Mouse (Mus musculus): ENCODE data around the gene Ldlrad1. TPM values are rescaled to one million over a fixed set of nuclear protein-coding genes. Genes with fewer than 3 reads are reported as not detected.

Gene Ldlrad1
- total and polyA plus RNA-seq, 3 experiments: 0.75 TPM; not detected in 2

DNA sequence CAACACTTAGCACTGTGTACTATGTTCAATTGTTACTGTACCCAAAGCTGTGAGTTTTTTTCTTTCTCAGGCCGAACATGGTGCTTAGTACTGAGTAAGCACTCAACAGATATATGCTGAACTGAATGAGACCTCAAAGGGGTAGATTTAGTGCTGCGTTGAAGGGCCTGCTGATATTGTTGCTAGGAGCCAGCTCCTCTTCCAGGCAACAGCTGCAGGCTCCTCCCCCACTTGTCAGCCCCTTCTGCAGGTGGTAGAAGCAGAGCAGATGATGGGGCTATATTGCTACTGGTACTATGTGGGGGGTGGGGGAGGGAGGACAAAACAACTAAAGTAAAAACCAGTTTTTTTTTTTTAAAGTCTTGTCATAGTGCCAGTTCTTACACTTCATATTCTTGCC is 40.5 kb downstream of the Ldlrad1 start:
- no peak for TF ChIP-seq GATA1 (IDR thresholded peaks at IDR 0.05; ENCODE audit: borderline replicate concordance, low read length)
- no peak for TF ChIP-seq TAL1 (conservative IDR thresholded peaks at IDR 0.05; ENCODE audit: low read depth, low read length)
- TF ChIP-seq CTCF (IDR thresholded peaks at IDR 0.05; ENCODE audit: low read depth, low read length): no peak
- DNase-seq (ENCODE audit: low spot score): no peak
- H3K4me3 ChIP-seq (ENCODE audit: low read depth, low read length): no peak overlapping the region
- H3K9me3 ChIP-seq (replicated peaks): no peaks in the 10 kb centered on the region
- ATAC-seq (ENCODE audit: extremely low read depth, insufficient number of reproducible peaks, low FRiP score, poor library complexity, severe bottlenecking): no peak
- no peaks in the 10 kb centered on the region for H3K27me3 ChIP-seq (ENCODE audit: insufficient read depth, low read length)
- H3K36me3 ChIP-seq (replicated peaks): peaks cover 28% of the 10 kb centered on the region
- peaks cover 50% of the 10 kb centered on the region for H3K4me1 ChIP-seq (ENCODE audit: insufficient read depth, low read depth, low read length)

DNA sequence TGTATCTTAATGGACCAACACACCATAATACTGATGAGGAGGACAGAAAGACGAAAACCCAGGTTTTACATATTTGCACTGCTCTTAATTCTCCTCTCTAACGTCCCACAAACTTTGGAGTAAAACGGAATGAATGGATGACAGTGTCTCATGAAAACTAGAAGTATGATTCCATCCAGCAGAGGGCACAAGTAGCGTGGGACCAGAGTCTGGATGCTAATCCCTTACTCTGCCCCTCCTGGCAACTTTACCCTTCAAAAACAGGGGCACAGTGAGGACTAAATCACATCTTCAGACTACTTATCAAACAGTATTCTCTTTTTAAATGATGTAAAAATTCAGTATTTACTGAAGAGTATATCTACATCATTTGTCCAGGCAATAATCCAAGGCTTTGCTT is 41.5 kb downstream of the Ldlrad1 start:
- DNase-seq (ENCODE audit: low spot score) (peak; percentile 25), ATAC-seq (ENCODE audit: extremely low read depth, insufficient number of reproducible peaks, low FRiP score, poor library complexity, severe bottlenecking) (no peak)
- H3K9me3 ChIP-seq (replicated peaks): no peaks in the 10 kb centered on the region
- no peak overlapping the region for H3K4me3 ChIP-seq (ENCODE audit: low read depth, low read length)
- H3K36me3 ChIP-seq (replicated peaks): peaks cover 21% of the 10 kb centered on the region
- H3K4me1 ChIP-seq (ENCODE audit: insufficient read depth, low read depth, low read length): peaks cover 55% of the 10 kb centered on the region
- no peaks in the 10 kb centered on the region for H3K27me3 ChIP-seq (ENCODE audit: insufficient read depth, low read length)
- TF ChIP-seq GATA1 (IDR thresholded peaks at IDR 0.05; ENCODE audit: borderline replicate concordance, low read length) (no peak), POLR2AphosphoS5 (IDR thresholded peaks at IDR 0.05; ENCODE audit: insufficient replicate concordance, low read depth, low read length) (no peak)

DNA sequence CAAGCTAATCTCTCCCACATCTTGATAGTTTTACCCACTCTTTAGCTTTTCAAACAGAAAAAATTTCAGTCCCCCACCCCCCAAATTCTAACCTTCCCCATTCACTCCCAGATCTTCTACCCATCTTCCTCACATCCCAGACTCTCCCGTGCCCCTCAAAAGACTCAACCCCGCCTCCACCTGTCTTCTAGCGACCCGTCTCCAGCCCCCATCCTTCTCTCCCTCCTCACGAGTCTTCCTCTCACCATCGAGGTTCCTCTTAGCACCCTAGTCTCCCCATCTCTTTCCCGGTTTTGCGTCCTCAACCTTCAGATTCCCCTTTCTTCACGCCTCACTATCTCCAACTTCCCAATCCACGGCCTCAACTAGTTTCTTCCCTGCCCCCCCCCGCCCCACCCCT is 43.5 kb downstream of the Ldlrad1 start:
- TF ChIP-seq TAL1 (conservative IDR thresholded peaks at IDR 0.05; ENCODE audit: low read depth, low read length) (no peak), GATA1 (IDR thresholded peaks at IDR 0.05; ENCODE audit: borderline replicate concordance, low read length) (no peak), CTCF (IDR thresholded peaks at IDR 0.05; ENCODE audit: low read depth, low read length) (no peak), GATA2 (IDR thresholded peaks at IDR 0.05; ENCODE audit: borderline replicate concordance, low read depth, low read length) (no peak), POLR2AphosphoS5 (IDR thresholded peaks at IDR 0.05; ENCODE audit: insufficient replicate concordance, low read depth, low read length) (no peak)
- DNase-seq (ENCODE audit: low spot score) (no peak), ATAC-seq (ENCODE audit: extremely low read depth, insufficient number of reproducible peaks, low FRiP score, poor library complexity, severe bottlenecking) (no peak)
- Histone ChIP-seq H3K4me3 (ENCODE audit: low read depth, low read length) (peak overlapping the region; percentile 85), H3K9me3 (replicated peaks) (no peaks in the 10 kb centered on the region), H3K4me1 (ENCODE audit: insufficient read depth, low read depth, low read length) (peaks cover 50% of the 10 kb centered on the region), H3K36me3 (replicated peaks) (peaks cover 7% of the 10 kb centered on the region), H3K27me3 (ENCODE audit: insufficient read depth, low read length) (no peaks in the 10 kb centered on the region)

DNA sequence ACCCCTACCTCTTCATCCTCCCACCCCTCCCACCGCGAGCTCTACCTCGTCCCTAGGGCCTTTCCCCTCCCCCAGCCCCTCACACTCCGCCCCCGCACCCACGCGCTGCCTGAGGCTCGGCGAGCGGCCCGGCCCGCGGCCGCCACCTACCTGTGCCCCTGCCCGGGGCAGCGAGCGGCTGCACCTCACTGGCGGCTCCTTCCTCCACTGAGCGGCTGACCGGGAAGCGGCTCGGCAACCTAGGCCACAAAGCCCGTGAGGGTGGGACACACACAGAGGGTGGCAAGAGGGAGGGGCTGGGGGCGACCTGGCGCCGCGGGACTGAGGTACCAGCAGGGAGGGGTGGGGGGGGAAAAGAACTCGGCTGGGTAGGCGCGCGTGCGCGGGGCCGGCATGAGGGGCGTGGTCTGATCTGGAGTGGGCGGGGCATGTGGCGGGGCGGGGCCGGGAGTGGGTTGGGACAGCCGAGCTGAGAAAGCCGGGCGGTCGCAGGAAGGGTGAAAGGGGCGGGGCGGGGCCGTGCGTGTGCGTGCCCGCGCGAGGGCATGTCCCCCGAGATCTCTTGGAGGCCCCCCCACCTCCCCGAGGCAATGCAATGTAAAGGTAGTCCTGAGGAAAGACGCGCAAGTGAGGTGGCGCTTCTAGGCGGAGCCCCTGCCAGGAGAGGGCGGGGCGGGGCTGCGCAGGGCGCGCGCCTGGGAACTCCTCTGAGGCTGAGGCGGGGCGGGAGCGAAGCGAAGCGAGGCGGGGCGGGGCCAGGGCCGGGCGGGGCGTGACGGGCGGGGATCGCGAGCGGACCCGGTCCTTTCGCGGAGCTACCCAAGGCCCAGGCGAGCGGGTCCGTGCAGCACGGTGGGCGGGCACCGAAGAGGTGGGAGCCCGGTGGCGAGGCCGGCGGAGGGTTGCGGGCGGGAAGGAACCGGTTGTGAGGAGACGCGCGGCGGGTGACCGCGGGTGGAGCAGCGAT is 44.4 kb downstream of the Ldlrad1 start, which contains the start of the genes Lrrc42 and Hspb11:
Gene Lrrc42 (minus strand): TSS at position 408 of the 967 bp plus-strand sequence.
Gene Hspb11 (plus strand): TSS at position 469 of the 967 bp plus-strand sequence.
- no peak for TF ChIP-seq GATA1 (IDR thresholded peaks at IDR 0.05; ENCODE audit: borderline replicate concordance, low read length)
- no peak for TF ChIP-seq GATA2 (IDR thresholded peaks at IDR 0.05; ENCODE audit: borderline replicate concordance, low read depth, low read length)
- TF ChIP-seq CTCF (IDR thresholded peaks at IDR 0.05; ENCODE audit: low read depth, low read length): no peak
- no peak for TF ChIP-seq POLR2AphosphoS5 (IDR thresholded peaks at IDR 0.05; ENCODE audit: insufficient replicate concordance, low read depth, low read length)
- no peak for TF ChIP-seq TAL1 (conservative IDR thresholded peaks at IDR 0.05; ENCODE audit: low read depth, low read length)
- no peaks in the 10 kb centered on the region for H3K9me3 ChIP-seq (replicated peaks)
- no peaks in the 10 kb centered on the region for H3K27me3 ChIP-seq (ENCODE audit: insufficient read depth, low read length)
- ATAC-seq (ENCODE audit: extremely low read depth, insufficient number of reproducible peaks, low FRiP score, poor library complexity, severe bottlenecking) (peak; percentile 86), DNase-seq (ENCODE audit: low spot score) (peak; percentile 90)
- H3K4me3 ChIP-seq (ENCODE audit: low read depth, low read length): peak within 1 kb of the TSS; percentile 85
- peaks cover 48% of the 10 kb centered on the region for H3K4me1 ChIP-seq (ENCODE audit: insufficient read depth, low read depth, low read length)
- peaks cover 5% of the 10 kb centered on the region for H3K36me3 ChIP-seq (replicated peaks)

DNA sequence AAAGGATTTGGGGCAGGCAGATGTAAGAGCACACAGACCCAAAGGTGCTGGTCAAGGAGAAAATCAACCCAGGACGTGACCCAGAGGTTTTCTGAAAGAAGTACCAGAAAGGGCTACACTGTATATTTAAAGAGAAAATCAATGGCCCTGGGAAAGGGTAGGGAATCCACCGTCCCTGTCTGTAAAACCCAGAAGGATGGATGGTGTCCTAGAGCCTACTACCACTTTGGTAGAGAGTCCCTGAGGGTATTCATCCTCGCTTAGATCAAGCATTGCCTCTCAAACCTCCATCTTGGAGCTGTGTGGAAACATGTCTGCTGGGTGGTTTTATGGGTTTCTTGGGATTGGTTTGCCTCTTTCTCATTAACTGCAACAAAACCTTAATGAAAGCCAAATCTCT is 45.4 kb downstream of the Ldlrad1 start:
- DNase-seq (ENCODE audit: low spot score) (no peak), ATAC-seq (ENCODE audit: extremely low read depth, insufficient number of reproducible peaks, low FRiP score, poor library complexity, severe bottlenecking) (no peak)
- Histone ChIP-seq H3K4me3 (ENCODE audit: low read depth, low read length) (peak overlapping the region; percentile 85), H3K27me3 (ENCODE audit: insufficient read depth, low read length) (no peaks in the 10 kb centered on the region), H3K36me3 (replicated peaks) (peaks cover 1% of the 10 kb centered on the region), H3K4me1 (ENCODE audit: insufficient read depth, low read depth, low read length) (peaks cover 42% of the 10 kb centered on the region), H3K9me3 (replicated peaks) (no peaks in the 10 kb centered on the region)
- no peak for TF ChIP-seq TAL1 (conservative IDR thresholded peaks at IDR 0.05; ENCODE audit: low read depth, low read length)
- TF ChIP-seq POLR2AphosphoS5 (IDR thresholded peaks at IDR 0.05; ENCODE audit: insufficient replicate concordance, low read depth, low read length): no peak
- no peak for TF ChIP-seq GATA1 (IDR thresholded peaks at IDR 0.05; ENCODE audit: borderline replicate concordance, low read length)
- no peak for TF ChIP-seq CTCF (IDR thresholded peaks at IDR 0.05; ENCODE audit: low read depth, low read length)
- no peak for TF ChIP-seq GATA2 (IDR thresholded peaks at IDR 0.05; ENCODE audit: borderline replicate concordance, low read depth, low read length)

DNA sequence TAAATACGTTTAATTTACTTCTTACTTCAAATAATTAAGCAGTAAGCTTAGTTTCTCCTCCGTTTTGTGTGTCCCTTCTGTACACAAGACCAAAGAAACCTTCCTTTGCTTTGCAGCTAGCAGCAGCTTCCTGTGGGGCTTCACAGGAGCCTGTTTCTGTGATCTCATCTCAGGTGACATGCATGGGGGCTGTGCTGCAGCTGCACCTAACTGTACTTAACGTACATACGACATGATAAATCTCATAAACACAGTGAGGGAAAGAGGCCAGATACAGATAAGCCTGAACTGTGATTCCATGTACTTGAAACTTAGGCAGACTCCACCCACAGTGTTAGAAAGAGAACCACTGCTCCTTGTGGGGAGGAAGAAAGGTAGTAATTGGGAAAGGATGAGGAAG is 51.0 kb downstream of the Ldlrad1 start:
- ATAC-seq (ENCODE audit: extremely low read depth, insufficient number of reproducible peaks, low FRiP score, poor library complexity, severe bottlenecking) (no peak), DNase-seq (ENCODE audit: low spot score) (no peak)
- peaks cover 12% of the 10 kb centered on the region for H3K4me1 ChIP-seq (ENCODE audit: insufficient read depth, low read depth, low read length)
- H3K36me3 ChIP-seq (replicated peaks): peaks cover 6% of the 10 kb centered on the region
- peaks cover 2% of the 10 kb centered on the region for H3K9me3 ChIP-seq (replicated peaks)
- TF ChIP-seq GATA2 (IDR thresholded peaks at IDR 0.05; ENCODE audit: borderline replicate concordance, low read depth, low read length) (no peak), POLR2AphosphoS5 (IDR thresholded peaks at IDR 0.05; ENCODE audit: insufficient replicate concordance, low read depth, low read length) (no peak), TAL1 (conservative IDR thresholded peaks at IDR 0.05; ENCODE audit: low read depth, low read length) (no peak), GATA1 (IDR thresholded peaks at IDR 0.05; ENCODE audit: borderline replicate concordance, low read length) (no peak), CTCF (IDR thresholded peaks at IDR 0.05; ENCODE audit: low read depth, low read length) (no peak)
- H3K4me3 ChIP-seq (ENCODE audit: low read depth, low read length): no peak overlapping the region
- H3K27me3 ChIP-seq (ENCODE audit: insufficient read depth, low read length): no peaks in the 10 kb centered on the region

Other genes starting within 250 kb of the Ldlrad1 start
- gene Mrpl37, start 142.3 kb upstream of the Ldlrad1 start, total RNA-seq (2014; fragmentation: Nextera tagmentation): 95.0 and 125 TPM in 2 replicates
- 50.0 and 50.4 TPM in 2 replicates for gene Mrpl37, start 142.3 kb upstream of the Ldlrad1 start, total RNA-seq (2017)
- 41.0 and 51.9 TPM in 2 replicates for gene Mrpl37, start 142.3 kb upstream of the Ldlrad1 start, polyA plus RNA-seq (2012)
- 4.3 and 5.3 TPM in 2 replicates for gene Cyb5rl, start 142.2 kb upstream of the Ldlrad1 start, total RNA-seq (2014; fragmentation: Nextera tagmentation)
- 4.2 and 5.2 TPM in 2 replicates for gene Cyb5rl, start 142.2 kb upstream of the Ldlrad1 start, total RNA-seq (2017)
- gene Cyb5rl, start 142.2 kb upstream of the Ldlrad1 start, polyA plus RNA-seq (2012): 3.8 and 4.3 TPM in 2 replicates
- gene Cdcp2, start 112.3 kb upstream of the Ldlrad1 start, total RNA-seq (2014; fragmentation: Nextera tagmentation): not detected in 2 replicates
- 0.06 and 0.11 TPM in 2 replicates for gene Cdcp2, start 112.3 kb upstream of the Ldlrad1 start, total RNA-seq (2017)
- gene Cdcp2, start 112.3 kb upstream of the Ldlrad1 start, polyA plus RNA-seq (2012): not detected in 2 replicates
- 191 and 209 TPM in 2 replicates for gene Tmem59, start 30.8 kb upstream of the Ldlrad1 start, total RNA-seq (2014; fragmentation: Nextera tagmentation)
- gene Tmem59, start 30.8 kb upstream of the Ldlrad1 start, total RNA-seq (2017): 89.2 and 113 TPM in 2 replicates
- gene Tmem59, start 30.8 kb upstream of the Ldlrad1 start, polyA plus RNA-seq (2012): 74.2 and 102 TPM in 2 replicates
- gene Tceanc2, start 30.1 kb upstream of the Ldlrad1 start, total RNA-seq (2014; fragmentation: Nextera tagmentation): 26.5 and 65.8 TPM in 2 replicates
- 15.1 and 15.8 TPM in 2 replicates for gene Tceanc2, start 30.1 kb upstream of the Ldlrad1 start, total RNA-seq (2017)
- 13.4 and 17.6 TPM in 2 replicates for gene Tceanc2, start 30.1 kb upstream of the Ldlrad1 start, polyA plus RNA-seq (2012)
- gene Lrrc42, start 44.4 kb downstream of the Ldlrad1 start, total RNA-seq (2014; fragmentation: Nextera tagmentation): 20.7 and 23.9 TPM in 2 replicates
- 13.1 and 15.0 TPM in 2 replicates for gene Lrrc42, start 44.4 kb downstream of the Ldlrad1 start, total RNA-seq (2017)
- 13.9 and 15.7 TPM in 2 replicates for gene Lrrc42, start 44.4 kb downstream of the Ldlrad1 start, polyA plus RNA-seq (2012)
- gene Hspb11, start 44.4 kb downstream of the Ldlrad1 start, total RNA-seq (2014; fragmentation: Nextera tagmentation): 37.5 and 44.7 TPM in 2 replicates
- 31.0 and 33.8 TPM in 2 replicates for gene Hspb11, start 44.4 kb downstream of the Ldlrad1 start, total RNA-seq (2017)
- 8.9 and 9.1 TPM in 2 replicates for gene Hspb11, start 44.4 kb downstream of the Ldlrad1 start, polyA plus RNA-seq (2012)
- not detected in 2 replicates for gene Dio1, start 98.0 kb downstream of the Ldlrad1 start, total RNA-seq (2014; fragmentation: Nextera tagmentation)
- not detected in 2 replicates for gene Dio1, start 98.0 kb downstream of the Ldlrad1 start, total RNA-seq (2017)
- gene Dio1, start 98.0 kb downstream of the Ldlrad1 start, polyA plus RNA-seq (2012): not detected in 2 replicates
- gene Yipf1, start 105.2 kb downstream of the Ldlrad1 start, total RNA-seq (2014; fragmentation: Nextera tagmentation): 26.8 and 27.5 TPM in 2 replicates
- gene Yipf1, start 105.2 kb downstream of the Ldlrad1 start, total RNA-seq (2017): 35.8 and 45.5 TPM in 2 replicates
- gene Yipf1, start 105.2 kb downstream of the Ldlrad1 start, polyA plus RNA-seq (2012): 8.8 and 13.4 TPM in 2 replicates
- 139 and 144 TPM in 2 replicates for gene Ndc1, start 158.6 kb downstream of the Ldlrad1 start, total RNA-seq (2014; fragmentation: Nextera tagmentation)
- gene Ndc1, start 158.6 kb downstream of the Ldlrad1 start, total RNA-seq (2017): 48.9 and 56.3 TPM in 2 replicates
- gene Ndc1, start 158.6 kb downstream of the Ldlrad1 start, polyA plus RNA-seq (2012): 6.7 and 8.6 TPM in 2 replicates
- gene Glis1, start 225.4 kb downstream of the Ldlrad1 start, total RNA-seq (2014; fragmentation: Nextera tagmentation): 0.38 TPM in 1 of 2 replicates, not detected in the other
- 0.16 TPM in 1 of 2 replicates, not detected in the other for gene Glis1, start 225.4 kb downstream of the Ldlrad1 start, total RNA-seq (2017)
- gene Glis1, start 225.4 kb downstream of the Ldlrad1 start, polyA plus RNA-seq (2012): 0.20 and 0.23 TPM in 2 replicates

Data from G1E (cell line).